Mouse (Mus musculus): ENCODE results near the gene Arhgef12.

Arhgef12 gene

GRCm38 (mm10) chr9:43078711-43079110, 28.3 kb downstream of the Arhgef12 start:
- no peak for DNase-seq (ENCODE audit: low read depth, low spot score)

- DNase-seq (ENCODE audit: low read depth, low spot score): no peak
These were observed 30.9 kb downstream of the Arhgef12 start for GRCm38 (mm10) chr9:43076163-43076562.

- DNase-seq (ENCODE audit: low read depth, low spot score): no peak
These were observed 32.4 kb downstream of the Arhgef12 start for GRCm38 (mm10) chr9:43074611-43075010.

- DNase-seq (ENCODE audit: low read depth, low spot score): no peak
These were observed 35.3 kb downstream of the Arhgef12 start for GRCm38 (mm10) chr9:43071741-43072140.

- DNase-seq (ENCODE audit: low read depth, low spot score): peak; percentile 44
These were observed 35.9 kb downstream of the Arhgef12 start for GRCm38 (mm10) chr9:43071176-43071575.

- DNase-seq (ENCODE audit: low read depth, low spot score): no peak
These were observed 36.5 kb downstream of the Arhgef12 start for GRCm38 (mm10) chr9:43070566-43070965.

GRCm38 (mm10) chr9:43070153-43070552, 36.9 kb downstream of the Arhgef12 start:
- no peak for DNase-seq (ENCODE audit: low read depth, low spot score)

GRCm38 (mm10) chr9:43067896-43068295, 39.1 kb downstream of the Arhgef12 start:
- no peak for DNase-seq (ENCODE audit: low read depth, low spot score)

- no peak for DNase-seq (ENCODE audit: low read depth, low spot score)
These were observed 41.8 kb downstream of the Arhgef12 start for GRCm38 (mm10) chr9:43065231-43065630.

GRCm38 (mm10) chr9:43061545-43061944, 45.5 kb downstream of the Arhgef12 start:
- DNase-seq (ENCODE audit: low read depth, low spot score): no peak

GRCm38 (mm10) chr9:43050391-43050790, 56.6 kb downstream of the Arhgef12 start:
- DNase-seq (ENCODE audit: low read depth, low spot score): no peak

GRCm38 (mm10) chr9:43044481-43044880, 62.6 kb downstream of the Arhgef12 start:
- no peak for DNase-seq (ENCODE audit: low read depth, low spot score)

GRCm38 (mm10) chr9:43038466-43038865, 68.6 kb downstream of the Arhgef12 start:
- DNase-seq (ENCODE audit: low read depth, low spot score): no peak

GRCm38 (mm10) chr9:43035208-43035607, 71.8 kb downstream of the Arhgef12 start:
- no peak for DNase-seq (ENCODE audit: low read depth, low spot score)

GRCm38 (mm10) chr9:43034273-43034672, 72.8 kb downstream of the Arhgef12 start:
- no peak for DNase-seq (ENCODE audit: low read depth, low spot score)

- DNase-seq (ENCODE audit: low read depth, low spot score): no peak
These were observed 79.3 kb downstream of the Arhgef12 start for GRCm38 (mm10) chr9:43027757-43028156.

- DNase-seq (ENCODE audit: low read depth, low spot score): no peak
These were observed 85.4 kb downstream of the Arhgef12 start for GRCm38 (mm10) chr9:43021515-43022251.

GRCm38 (mm10) chr9:43019656-43020055, 87.4 kb downstream of the Arhgef12 start:
- peak; percentile 77 for DNase-seq (ENCODE audit: low read depth, low spot score)

GRCm38 (mm10) chr9:43015786-43016185, 91.3 kb downstream of the Arhgef12 start:
- peak; percentile 64 for DNase-seq (ENCODE audit: low read depth, low spot score)

GRCm38 (mm10) chr9:43015366-43015765, 91.7 kb downstream of the Arhgef12 start:
- no peak for DNase-seq (ENCODE audit: low read depth, low spot score)

- DNase-seq (ENCODE audit: low read depth, low spot score): no peak
These were observed 92.2 kb downstream of the Arhgef12 start for GRCm38 (mm10) chr9:43014886-43015285.

- no peak for DNase-seq (ENCODE audit: low read depth, low spot score)
These were observed 94.5 kb downstream of the Arhgef12 start for GRCm38 (mm10) chr9:43012541-43012940.

GRCm38 (mm10) chr9:43011061-43011460, 96.0 kb downstream of the Arhgef12 start:
- DNase-seq (ENCODE audit: low read depth, low spot score): no peak

- DNase-seq (ENCODE audit: low read depth, low spot score): no peak
These were observed 103.2 kb downstream of the Arhgef12 start for GRCm38 (mm10) chr9:43003881-43004280.

Measured in R1 (cell line).